Mouse (Mus musculus): ENCODE results near the gene Khnyn. TPM values are rescaled to one million over a fixed set of nuclear protein-coding genes. Genes with fewer than 3 reads are reported as not detected.

Gene Khnyn
- polyA plus RNA-seq, 1 experiment from 2014 or later, result 19.5 TPM

DNA sequence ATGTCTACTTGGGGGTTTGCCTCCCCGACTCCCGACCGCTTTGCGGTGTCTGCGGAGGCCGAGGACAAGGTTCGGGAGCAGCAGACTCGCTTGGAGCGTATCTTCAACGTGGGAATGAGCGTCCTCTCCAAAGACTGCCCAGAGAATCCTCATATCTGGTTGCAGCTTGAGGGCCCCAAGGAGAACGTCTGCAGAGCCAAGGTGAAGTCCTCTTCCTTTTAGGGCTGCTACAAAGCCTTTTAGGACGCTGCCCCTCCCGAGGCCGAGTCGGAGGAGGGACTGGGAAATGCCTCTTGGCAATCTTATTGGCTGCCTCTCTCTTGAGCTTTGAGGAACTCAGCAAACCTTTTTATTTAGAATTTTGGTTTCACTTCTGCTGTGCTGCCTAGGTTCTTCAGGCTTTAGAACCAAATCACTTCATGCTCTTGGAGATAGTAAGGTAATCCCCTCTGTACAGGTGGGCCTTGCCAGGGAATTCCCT, 1.1 kb downstream of the Khnyn start:
- Histone ChIP-seq H3K27me3 (no peaks in the 10 kb centered on the region), H3K36me3 (peaks cover 49% of the 10 kb centered on the region), H3K4me3 (replicated peaks) (peak overlapping the region; percentile 81), H3K4me1 (peaks cover 36% of the 10 kb centered on the region), H3K9me3 (replicated peaks) (no peaks in the 10 kb centered on the region), H3K4me2 (peak overlapping the region; percentile 83), H3K9ac (peak overlapping the region; percentile 87), H3K27ac (peak overlapping the region; percentile 99)
- WGBS, result 6% methylated on average over 16 of the region's 16 CpGs
- ATAC-seq (replicated peaks; ENCODE audit: low FRiP score), result no peak

DNA sequence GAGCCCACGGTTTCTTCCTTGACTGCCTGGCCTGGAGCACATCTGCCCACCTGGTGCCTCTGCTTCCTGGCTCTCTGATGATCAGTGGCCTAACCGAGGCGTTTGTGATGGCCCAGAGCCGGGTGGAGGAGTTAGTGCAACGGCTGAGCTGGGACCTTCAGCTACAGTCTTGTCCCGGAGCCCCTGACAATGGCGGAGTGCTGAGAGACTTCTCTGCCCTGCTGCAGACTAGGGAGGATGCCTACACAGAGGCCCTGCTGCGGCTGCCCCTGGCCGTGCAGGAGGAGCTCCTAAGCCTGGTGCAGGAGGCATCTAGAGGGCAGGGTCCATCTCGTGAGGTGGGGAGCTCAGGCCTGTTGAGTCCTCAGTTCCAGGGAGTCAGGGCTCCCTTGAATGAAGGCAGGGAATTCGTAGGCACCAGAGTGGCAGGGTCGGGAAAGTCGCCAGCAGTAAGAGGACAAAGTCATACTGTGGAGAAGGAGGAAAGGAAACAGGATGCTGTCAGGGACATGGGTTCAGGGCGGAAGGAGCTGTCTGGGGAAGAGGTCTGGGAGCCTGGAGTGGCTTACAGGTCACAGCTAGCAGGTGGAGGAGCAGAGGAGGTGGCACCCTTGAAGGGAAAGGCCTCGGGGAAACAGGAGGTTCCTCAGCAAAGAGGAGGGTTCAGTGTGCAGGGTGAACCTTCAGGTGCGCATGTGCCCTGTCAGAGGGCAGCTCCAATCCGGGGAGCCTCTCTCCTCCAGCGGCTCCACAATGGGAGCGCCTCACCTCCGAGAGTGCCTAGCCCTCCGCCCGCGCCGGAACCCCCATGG, 2.0 kb downstream of the Khnyn start:
- ATAC-seq (replicated peaks; ENCODE audit: low FRiP score), result no peak
- peak overlapping the region; percentile 87 for H3K9ac ChIP-seq
- WGBS, result 82% methylated on average over 24 of the region's 24 CpGs
- H3K4me2 ChIP-seq, result peak overlapping the region; percentile 83
- H3K9me3 ChIP-seq (replicated peaks), result no peaks in the 10 kb centered on the region
- H3K36me3 ChIP-seq, result peaks cover 58% of the 10 kb centered on the region
- peaks cover 36% of the 10 kb centered on the region for H3K4me1 ChIP-seq
- H3K27me3 ChIP-seq, result no peaks in the 10 kb centered on the region
- H3K27ac ChIP-seq, result peak overlapping the region; percentile 99; the same call in 1 of the 2 replicates
- H3K4me3 ChIP-seq (replicated peaks), result peak overlapping the region; percentile 81

DNA sequence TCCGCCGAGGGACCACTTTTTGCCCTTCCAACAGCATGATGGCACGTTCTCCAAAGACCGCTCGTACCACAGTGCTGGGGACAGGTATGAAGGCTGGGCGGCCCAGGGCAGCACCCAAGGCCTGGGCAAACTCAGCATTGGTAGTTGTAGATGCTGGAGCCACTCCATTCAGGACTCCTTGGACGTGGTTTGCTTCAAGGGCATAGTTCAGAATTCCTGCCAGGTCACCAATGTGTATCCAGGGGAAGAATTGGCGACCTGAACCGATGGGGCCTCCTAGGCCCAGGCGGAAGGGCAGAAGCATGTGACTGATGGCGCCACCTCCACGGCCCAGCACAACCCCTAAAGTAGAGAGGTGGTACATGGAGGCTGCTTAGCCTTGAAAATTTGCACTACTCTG, 12.9 kb downstream of the Khnyn start:
- no peak overlapping the region for H3K9ac ChIP-seq
- no peak overlapping the region for H3K4me3 ChIP-seq (replicated peaks)
- H3K27me3 ChIP-seq, result no peaks in the 10 kb centered on the region
- no peak overlapping the region for H3K4me2 ChIP-seq
- ATAC-seq (replicated peaks; ENCODE audit: low FRiP score), result no peak
- peaks cover 23% of the 10 kb centered on the region for H3K4me1 ChIP-seq
- H3K36me3 ChIP-seq, result peaks cover 56% of the 10 kb centered on the region
- no peak overlapping the region for H3K27ac ChIP-seq
- WGBS, result 90% methylated on average over 12 of the region's 12 CpGs
- no peaks in the 10 kb centered on the region for H3K9me3 ChIP-seq (replicated peaks)

DNA sequence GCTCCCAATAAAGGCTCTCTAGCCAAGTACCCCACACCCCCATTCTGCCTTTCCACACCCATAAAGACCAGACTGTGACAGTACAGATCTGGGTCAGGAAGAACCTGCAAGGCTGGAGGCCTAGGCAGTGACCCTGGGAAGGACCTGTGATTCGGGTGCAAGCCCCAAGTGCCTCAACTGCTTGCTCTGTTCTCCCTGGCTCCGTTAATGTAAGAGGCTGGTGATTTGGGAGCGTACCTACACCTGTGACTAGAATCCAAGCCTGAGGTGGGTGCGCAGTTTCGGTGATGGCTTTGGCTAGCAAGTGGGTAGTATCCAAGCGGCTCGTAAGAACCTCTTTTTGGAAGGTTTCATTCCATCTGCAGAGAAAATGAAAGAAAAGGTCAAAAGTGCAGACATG, 14.2 kb downstream of the Khnyn start:
- H3K4me2 ChIP-seq, result peak overlapping the region; percentile 92
- H3K9ac ChIP-seq, result peak overlapping the region; percentile 67; the same call in 1 of the 2 replicates
- no peaks in the 10 kb centered on the region for H3K9me3 ChIP-seq (replicated peaks)
- WGBS, result 89% methylated on average over 7 of the region's 7 CpGs
- H3K4me1 ChIP-seq, result peaks cover 23% of the 10 kb centered on the region
- no peak overlapping the region for H3K4me3 ChIP-seq (replicated peaks)
- H3K36me3 ChIP-seq, result peaks cover 46% of the 10 kb centered on the region
- ATAC-seq (replicated peaks; ENCODE audit: low FRiP score), result no peak
- H3K27ac ChIP-seq, result peak overlapping the region; percentile 90; the same call in 1 of the 2 replicates
- H3K27me3 ChIP-seq, result no peaks in the 10 kb centered on the region

DNA sequence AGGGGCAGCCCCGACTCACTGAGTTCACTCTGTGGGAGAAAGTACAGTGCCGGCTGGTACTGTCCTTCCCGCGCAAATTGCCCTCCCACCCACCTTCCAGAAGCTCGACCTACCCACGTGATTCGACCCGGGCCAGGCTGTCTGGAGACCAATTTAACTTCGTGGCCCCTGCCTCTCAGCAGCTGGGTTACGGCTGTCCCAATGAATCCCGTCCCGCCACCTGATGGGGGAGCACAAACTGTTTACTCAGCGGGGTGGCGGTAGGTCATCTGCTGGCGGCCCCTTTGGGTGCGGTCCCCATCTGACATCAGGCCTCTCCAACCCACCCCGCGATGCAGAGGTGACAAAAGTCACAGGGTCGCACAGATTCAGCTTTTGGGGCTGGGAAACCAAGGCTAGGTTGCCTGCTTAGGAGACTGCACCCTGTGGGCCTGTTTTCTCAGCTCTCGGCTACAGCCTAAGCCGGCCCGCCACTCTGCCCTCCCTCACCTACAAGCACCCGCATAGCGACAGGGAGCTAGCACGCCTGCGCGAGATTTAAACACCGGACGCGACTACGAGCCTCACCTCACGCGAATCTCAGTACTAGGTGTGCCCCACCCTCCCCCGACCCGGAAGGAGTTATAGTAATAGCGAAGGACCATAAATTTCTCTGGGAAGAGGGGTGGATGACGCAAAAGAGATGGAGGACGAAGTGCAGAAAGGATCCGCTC, 15.1 kb downstream of the Khnyn start, which contains the start of gene Sdr39u1:
Gene Sdr39u1, minus strand, starts transcription at position 593 of the 713 bp plus-strand sequence.
- under 1% methylated on average over 39 of the region's 39 CpGs for WGBS
- peaks cover 37% of the 10 kb centered on the region for H3K36me3 ChIP-seq
- H3K4me2 ChIP-seq, result peak within 1 kb of the TSS; percentile 92
- peaks cover 23% of the 10 kb centered on the region for H3K4me1 ChIP-seq
- ATAC-seq (replicated peaks; ENCODE audit: low FRiP score), result peak; percentile 91
- H3K9me3 ChIP-seq (replicated peaks), result no peaks in the 10 kb centered on the region
- 0 out of 2 replicates have a peak, but pooled peaks cover 5% of the 10 kb centered on the region for H3K27me3 ChIP-seq
- peak within 1 kb of the TSS; percentile 67 for H3K9ac ChIP-seq
- H3K4me3 ChIP-seq (replicated peaks), result peak within 1 kb of the TSS; percentile 55
- peak within 1 kb of the TSS; percentile 90 for H3K27ac ChIP-seq

DNA sequence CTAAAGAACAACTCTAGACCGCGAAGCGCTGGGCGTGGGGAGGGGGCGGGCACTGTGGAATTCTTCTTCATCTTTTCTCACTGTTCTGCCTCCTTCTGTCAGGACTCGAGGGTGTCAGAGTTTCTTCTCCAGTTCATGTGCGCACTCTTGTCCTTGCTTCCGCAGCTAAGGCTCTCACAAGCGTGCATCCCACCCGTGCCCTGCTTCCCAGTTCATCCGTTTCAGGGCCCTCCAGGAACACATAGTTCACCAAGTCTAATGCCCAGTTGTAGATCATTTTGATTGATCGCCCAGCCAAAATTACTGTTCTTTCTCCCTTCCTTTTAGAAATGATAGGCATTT, 15.6 kb downstream of the Khnyn start:
- Histone ChIP-seq H3K27me3 (0 out of 2 replicates have a peak, but pooled peaks cover 5% of the 10 kb centered on the region), H3K4me3 (replicated peaks) (peak overlapping the region; percentile 55), H3K9me3 (replicated peaks) (no peaks in the 10 kb centered on the region), H3K27ac (peak overlapping the region; percentile 90), H3K4me1 (peaks cover 23% of the 10 kb centered on the region), H3K4me2 (peak overlapping the region; percentile 92), H3K9ac (peak overlapping the region; percentile 67), H3K36me3 (peaks cover 32% of the 10 kb centered on the region)
- WGBS, result 5% methylated on average over 12 of the region's 12 CpGs
- peak; percentile 28; the same call in 1 of the 2 replicates for ATAC-seq (replicated peaks; ENCODE audit: low FRiP score)

DNA sequence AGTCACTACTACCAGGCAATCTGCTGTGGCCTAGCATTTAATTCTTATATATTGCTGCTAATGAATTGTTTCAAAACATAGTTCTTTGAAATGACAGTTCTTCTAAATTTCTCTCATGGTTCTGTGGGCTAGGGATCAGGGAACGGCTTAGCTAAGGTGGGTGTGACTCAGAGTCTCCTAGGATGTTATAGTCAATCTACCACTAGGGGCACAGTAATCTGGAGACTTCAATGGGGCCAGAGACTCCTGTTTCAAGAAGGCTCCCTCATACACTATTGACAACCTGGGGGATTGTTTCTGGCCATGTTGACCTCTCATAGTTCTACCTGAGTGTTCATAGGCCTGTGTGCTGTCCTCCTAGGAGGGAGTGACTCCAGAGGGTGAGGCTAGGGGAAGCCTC, 20.8 kb downstream of the Khnyn start:
- Histone ChIP-seq H3K4me1 (peaks cover 8% of the 10 kb centered on the region), H3K36me3 (no peaks in the 10 kb centered on the region), H3K4me2 (no peak overlapping the region), H3K9me3 (replicated peaks) (no peaks in the 10 kb centered on the region), H3K4me3 (replicated peaks) (no peak overlapping the region), H3K27me3 (peaks cover 5% of the 10 kb centered on the region; the same call in 1 of the 2 replicates), H3K27ac (no peak overlapping the region), H3K9ac (no peak overlapping the region)
- ATAC-seq (replicated peaks; ENCODE audit: low FRiP score), result no peak
- 21% methylated on average over 1 of the region's 1 CpGs for WGBS

DNA sequence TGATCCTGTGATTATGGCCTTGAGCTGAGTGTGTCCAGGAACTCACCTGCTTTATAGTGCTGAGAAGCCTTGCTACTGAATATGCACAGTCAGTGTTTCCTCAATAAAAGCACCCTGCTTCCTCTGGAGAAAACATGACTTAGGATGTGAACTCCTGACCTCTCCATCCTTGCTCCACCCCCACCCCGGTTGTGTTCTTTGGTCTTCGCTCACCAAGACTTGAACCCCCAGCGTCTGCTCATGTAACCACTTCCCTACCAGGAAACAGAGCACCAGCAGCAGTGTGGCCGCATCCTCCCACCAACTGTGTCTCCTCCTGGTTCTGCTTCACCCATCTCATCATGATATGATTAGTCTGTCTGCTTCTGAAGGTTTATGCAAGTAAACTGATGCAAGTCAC, 28.7 kb downstream of the Khnyn start:
- Histone ChIP-seq H3K9me3 (replicated peaks) (no peaks in the 10 kb centered on the region), H3K36me3 (no peaks in the 10 kb centered on the region), H3K4me3 (replicated peaks) (no peak overlapping the region), H3K27me3 (no peaks in the 10 kb centered on the region), H3K27ac (no peak overlapping the region), H3K4me1 (no peaks in the 10 kb centered on the region), H3K4me2 (no peak overlapping the region), H3K9ac (no peak overlapping the region)
- WGBS, result 38% methylated on average over 4 of the region's 4 CpGs
- no peak for ATAC-seq (replicated peaks; ENCODE audit: low FRiP score)

DNA sequence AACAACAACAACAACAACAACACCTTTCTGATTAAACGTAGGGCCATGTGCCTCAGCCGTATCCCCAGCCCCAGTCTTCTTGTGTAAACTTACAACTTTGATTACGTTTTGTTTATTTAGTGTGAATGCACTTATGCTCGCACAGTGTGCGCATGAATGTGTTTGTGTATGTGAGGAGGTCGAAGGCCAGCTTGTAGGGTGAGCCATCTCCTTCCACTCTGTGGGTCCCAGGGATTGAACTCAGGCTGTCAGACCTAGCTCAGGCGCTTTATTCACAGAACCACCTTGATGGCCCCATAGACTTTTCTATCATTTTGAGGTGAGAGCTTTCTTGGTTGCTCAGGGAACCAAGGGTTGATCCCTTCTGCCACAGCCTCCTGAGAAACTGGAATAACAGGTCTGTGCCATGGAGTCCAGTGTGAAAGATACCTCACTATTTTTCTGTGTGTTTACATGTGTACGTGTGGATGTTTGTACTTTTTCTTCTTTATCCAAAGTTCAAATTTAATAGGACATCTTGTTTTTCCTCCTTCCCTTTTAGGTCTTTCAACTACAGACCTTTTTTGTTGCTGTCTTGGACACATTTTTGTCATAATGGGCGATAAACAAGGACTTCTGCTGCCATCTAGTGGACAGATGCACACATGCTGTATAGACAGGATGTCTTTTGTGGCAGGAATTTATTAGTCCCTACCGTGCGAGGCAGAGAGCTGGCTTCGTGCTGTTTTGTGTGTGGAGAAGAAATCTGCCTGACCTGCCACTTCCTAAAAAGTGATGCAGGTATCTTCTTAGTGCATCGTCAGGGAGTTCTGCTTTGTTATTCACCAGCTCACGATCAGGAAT, 33.7 kb downstream of the Khnyn start:
- H3K4me2 ChIP-seq, result peak overlapping the region; percentile 27; the same call in 1 of the 2 replicates
- no peaks in the 10 kb centered on the region for H3K9me3 ChIP-seq (replicated peaks)
- no peak overlapping the region for H3K9ac ChIP-seq
- H3K27ac ChIP-seq, result no peak overlapping the region
- peak; percentile 71 for ATAC-seq (replicated peaks; ENCODE audit: low FRiP score)
- WGBS, result 36% methylated on average over 14 of the region's 14 CpGs
- 0 out of 2 replicates have a peak, but pooled peaks cover 3% of the 10 kb centered on the region for H3K4me1 ChIP-seq
- H3K4me3 ChIP-seq (replicated peaks), result no peak overlapping the region
- H3K27me3 ChIP-seq, result peaks cover 5% of the 10 kb centered on the region; the same call in 1 of the 2 replicates
- H3K36me3 ChIP-seq, result no peaks in the 10 kb centered on the region

DNA sequence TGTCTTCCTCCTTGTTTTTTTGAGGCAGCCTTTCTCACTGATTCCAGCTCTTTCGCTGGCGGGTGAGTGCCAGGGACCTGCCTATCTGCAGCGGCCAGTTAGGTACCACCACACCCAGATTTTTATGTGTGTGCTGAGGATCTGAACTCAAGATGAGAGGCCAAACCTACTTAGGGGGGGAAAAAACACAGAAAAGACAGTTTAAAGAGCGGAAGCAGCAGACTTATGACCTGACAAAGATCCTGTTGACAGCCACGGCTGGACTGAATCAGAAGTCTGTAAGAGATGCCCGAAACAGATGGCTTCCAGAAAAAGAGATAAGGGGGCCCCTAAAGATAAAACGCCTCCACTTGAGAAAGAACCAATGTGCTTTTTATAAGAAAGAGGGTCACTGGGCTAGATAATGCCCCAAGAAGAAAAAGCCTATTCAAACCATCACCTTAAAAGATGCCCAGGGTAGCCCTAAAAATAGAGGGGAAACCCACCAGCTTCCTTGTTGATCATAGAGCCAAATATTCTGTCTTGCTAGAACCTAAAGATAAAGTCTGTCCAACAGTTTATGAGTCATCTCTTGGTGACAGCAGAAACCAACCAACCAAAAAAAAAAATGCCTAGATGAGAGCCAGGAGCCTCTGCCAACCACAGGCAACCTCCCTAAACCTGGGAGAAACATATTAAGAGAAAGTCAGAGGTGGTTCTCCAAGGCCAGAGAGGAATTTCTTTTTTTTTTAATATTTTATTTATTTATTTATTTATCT, 37.9 kb downstream of the Khnyn start:
- Histone ChIP-seq H3K4me3 (replicated peaks) (no peak overlapping the region), H3K4me2 (no peak overlapping the region), H3K4me1 (0 out of 2 replicates have a peak, but pooled peaks cover 3% of the 10 kb centered on the region), H3K9me3 (replicated peaks) (no peaks in the 10 kb centered on the region), H3K9ac (no peak overlapping the region), H3K27me3 (peaks cover 5% of the 10 kb centered on the region; the same call in 1 of the 2 replicates), H3K36me3 (no peaks in the 10 kb centered on the region), H3K27ac (no peak overlapping the region)
- WGBS, result 61% methylated on average over 7 of the region's 7 CpGs
- ATAC-seq (replicated peaks; ENCODE audit: low FRiP score), result no peak

DNA sequence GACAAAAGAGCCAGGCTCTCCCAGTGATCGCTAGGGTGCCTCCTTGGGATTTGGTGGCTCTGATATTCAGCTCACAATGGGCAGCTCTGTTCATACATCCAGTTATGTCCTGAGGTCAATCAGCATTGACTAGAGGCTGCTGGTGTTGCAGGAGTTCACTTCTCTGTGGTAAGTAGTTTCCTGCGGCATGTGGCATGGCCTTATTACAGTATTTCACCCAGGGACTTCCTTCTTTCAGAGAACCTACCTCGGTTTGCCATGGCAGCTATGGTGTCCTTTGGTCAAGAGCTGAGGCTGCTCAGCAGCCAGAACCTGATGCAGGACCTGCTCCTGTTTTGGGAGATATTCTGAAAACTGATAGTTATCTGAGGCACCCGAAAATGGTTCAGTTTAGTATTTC, 42.1 kb downstream of the Khnyn start:
- Histone ChIP-seq H3K9ac (no peak overlapping the region), H3K9me3 (replicated peaks) (no peaks in the 10 kb centered on the region), H3K27me3 (no peaks in the 10 kb centered on the region), H3K4me3 (replicated peaks) (no peak overlapping the region), H3K36me3 (no peaks in the 10 kb centered on the region), H3K27ac (no peak overlapping the region), H3K4me2 (no peak overlapping the region), H3K4me1 (0 out of 2 replicates have a peak, but pooled peaks cover 3% of the 10 kb centered on the region)
- no peak for ATAC-seq (replicated peaks; ENCODE audit: low FRiP score)
- 85% methylated on average over 4 of the region's 4 CpGs for WGBS
